Mouse (Mus musculus) embryo, embryonic 11 days (tissue): ENCODE results near the gene Col8a2.

ENCODE experiments used
- DNase-seq: peaks from one replicate; pipeline ENCODE4 v3.0.0-alpha.2; 2015

Col8a2 gene

GRCm38 (mm10) chr4:126260520-126261201 is 25.9 kb upstream of the Col8a2 start:
- peak; percentile 83 for DNase-seq

GRCm38 (mm10) chr4:126261266-126261665 is 25.3 kb upstream of the Col8a2 start:
- DNase-seq: no peak

- no peak for DNase-seq
Observed at GRCm38 (mm10) chr4:126261675-126262074, 24.9 kb upstream of the Col8a2 start.

GRCm38 (mm10) chr4:126262119-126262807 is 24.3 kb upstream of the Col8a2 start, which contains the start of gene Trappc3:
TSS of gene Trappc3 (plus strand) at chr4:126262325.
- DNase-seq: peak; percentile 98

GRCm38 (mm10) chr4:126269292-126269691 is 17.3 kb upstream of the Col8a2 start:
- DNase-seq: no peak

- DNase-seq: no peak
Observed at GRCm38 (mm10) chr4:126273753-126274152, 12.8 kb upstream of the Col8a2 start.

GRCm38 (mm10) chr4:126275081-126275480 is 11.5 kb upstream of the Col8a2 start:
- no peak for DNase-seq

GRCm38 (mm10) chr4:126275681-126276131 is 10.9 kb upstream of the Col8a2 start:
- no peak for DNase-seq

GRCm38 (mm10) chr4:126277906-126278564 is 8.6 kb upstream of the Col8a2 start:
- peak; percentile 80 for DNase-seq

- DNase-seq: peak; percentile 64
Observed at GRCm38 (mm10) chr4:126278565-126278915, 8.1 kb upstream of the Col8a2 start.

- DNase-seq: peak; percentile 39
Observed at GRCm38 (mm10) chr4:126278961-126279360, 7.6 kb upstream of the Col8a2 start.

- DNase-seq: no peak
Observed at GRCm38 (mm10) chr4:126281706-126282105, 4.9 kb upstream of the Col8a2 start.

- no peak for DNase-seq
Observed at GRCm38 (mm10) chr4:126283582-126283981, 3.0 kb upstream of the Col8a2 start.

- DNase-seq: no peak
Observed at GRCm38 (mm10) chr4:126287302-126287995, 856 bp downstream of the Col8a2 start.

GRCm38 (mm10) chr4:126288085-126288666 is 1.6 kb downstream of the Col8a2 start:
- DNase-seq: no peak

GRCm38 (mm10) chr4:126290314-126290713 is 3.7 kb downstream of the Col8a2 start:
- DNase-seq: no peak

GRCm38 (mm10) chr4:126291196-126291595 is 4.6 kb downstream of the Col8a2 start:
- DNase-seq: no peak

GRCm38 (mm10) chr4:126295152-126295551 is 8.6 kb downstream of the Col8a2 start:
- DNase-seq: no peak

- DNase-seq: no peak
Observed at GRCm38 (mm10) chr4:126295937-126296336, 9.3 kb downstream of the Col8a2 start.

GRCm38 (mm10) chr4:126296617-126297101 is 10.1 kb downstream of the Col8a2 start:
- peak; percentile 76 for DNase-seq

GRCm38 (mm10) chr4:126300916-126301583 is 14.5 kb downstream of the Col8a2 start:
- peak; percentile 68 for DNase-seq
